Mouse (Mus musculus) retina, postnatal 1 day (tissue): ENCODE results near the gene Nr3c2.

Source experiments
- DNase-seq: peaks from one replicate; pipeline ENCODE4 v3.0.0-alpha.2; 2012

Gene Nr3c2

DNA sequence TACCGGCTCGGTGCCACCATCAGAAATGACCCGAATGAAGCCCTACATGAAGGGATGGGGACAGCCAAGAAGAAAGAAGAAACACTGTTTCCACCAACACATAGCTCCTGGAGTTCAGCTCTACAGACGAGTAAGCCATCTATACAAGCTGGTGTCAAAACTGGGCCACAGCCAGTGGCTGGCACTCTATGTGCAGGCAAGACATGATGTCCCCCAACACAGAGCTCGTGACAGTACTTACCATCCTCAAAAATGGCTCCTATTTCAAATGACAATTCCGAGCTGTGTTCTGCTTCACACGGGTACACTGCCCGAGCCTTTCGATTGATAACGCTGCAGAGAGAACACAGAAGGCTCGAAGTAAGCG is 357.8 kb downstream of the Nr3c2 start:
- no peak for DNase-seq

DNA sequence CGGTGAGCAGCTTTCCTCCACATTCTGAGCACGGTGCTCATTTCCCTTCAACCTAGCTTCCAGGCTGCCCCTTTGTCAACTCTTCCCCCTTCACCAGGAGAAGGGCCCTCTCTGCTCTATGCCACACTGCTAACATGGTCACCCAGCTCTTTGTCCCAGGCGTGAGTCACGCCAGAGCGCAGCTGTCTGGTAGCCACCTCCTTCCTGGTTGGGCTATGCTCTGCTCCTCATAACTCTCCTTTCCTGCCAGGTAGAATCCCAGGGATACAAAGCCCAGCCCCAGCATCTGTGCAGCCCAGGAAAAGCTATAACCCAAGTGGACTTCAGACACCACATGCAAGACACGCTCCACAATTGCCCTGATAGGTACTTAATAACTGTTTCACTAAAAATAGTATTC is 362.0 kb downstream of the Nr3c2 start:
- no peak for DNase-seq

DNA sequence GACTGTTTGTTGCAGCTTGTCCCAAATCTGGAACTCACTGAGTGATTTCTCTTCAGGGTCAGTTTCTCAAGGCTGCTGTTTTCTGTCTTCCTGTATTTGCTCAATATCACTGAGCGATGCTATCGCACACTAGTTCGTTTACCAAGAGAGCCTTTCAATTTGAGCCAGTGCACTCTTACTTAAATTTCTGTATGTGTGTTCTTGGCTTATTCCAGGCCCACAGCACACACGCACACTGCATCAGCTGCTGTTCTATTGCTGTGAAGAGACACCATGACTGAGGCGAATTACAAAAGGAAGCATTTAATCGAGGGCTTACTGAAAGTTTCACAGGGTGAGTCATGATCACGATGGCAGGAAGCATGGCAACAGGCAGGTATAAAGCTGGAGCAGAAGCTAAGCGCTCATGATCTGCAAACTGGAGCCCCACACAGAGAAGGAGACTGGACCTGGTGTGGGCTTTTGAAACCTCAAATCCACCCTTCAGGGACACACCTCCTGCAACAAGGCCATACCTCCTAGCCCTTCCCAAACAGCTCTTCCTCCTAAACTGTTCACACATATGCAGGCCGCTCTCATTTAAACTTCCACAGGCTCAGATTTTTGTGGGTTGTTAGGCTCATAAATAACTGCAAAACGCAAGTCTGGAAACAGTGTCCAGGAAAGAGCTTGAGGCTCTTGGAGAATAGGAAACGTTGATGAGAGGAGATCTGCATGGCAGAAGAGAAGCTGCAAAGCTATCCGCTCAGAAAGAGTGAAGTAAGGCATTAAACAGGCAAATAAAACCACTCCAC is 363.2 kb downstream of the Nr3c2 start:
- DNase-seq = no peak

DNA sequence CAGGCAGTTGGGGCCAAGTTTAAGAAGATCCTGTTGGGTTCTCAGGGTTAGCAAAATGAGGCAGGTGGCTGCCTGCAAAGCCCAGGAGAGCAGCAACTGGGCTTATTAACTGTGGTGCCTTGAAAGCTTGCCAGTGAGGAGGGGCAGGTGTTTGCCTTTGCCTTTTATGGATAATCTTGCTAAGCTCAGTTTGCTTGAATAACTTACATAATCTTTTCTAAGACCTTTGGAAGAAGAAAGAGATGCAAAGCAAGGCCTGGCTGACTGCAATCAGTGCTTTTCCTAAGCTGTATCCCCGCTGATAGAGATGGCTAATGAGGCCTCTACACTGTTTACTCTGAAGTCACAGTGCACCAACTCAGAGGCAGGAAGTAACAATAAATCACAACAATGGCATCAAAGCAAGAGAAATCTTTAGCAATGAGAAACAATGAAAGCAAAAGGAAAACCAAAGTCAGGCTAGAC is 368.7 kb downstream of the Nr3c2 start:
- DNase-seq = peak; percentile 18

DNA sequence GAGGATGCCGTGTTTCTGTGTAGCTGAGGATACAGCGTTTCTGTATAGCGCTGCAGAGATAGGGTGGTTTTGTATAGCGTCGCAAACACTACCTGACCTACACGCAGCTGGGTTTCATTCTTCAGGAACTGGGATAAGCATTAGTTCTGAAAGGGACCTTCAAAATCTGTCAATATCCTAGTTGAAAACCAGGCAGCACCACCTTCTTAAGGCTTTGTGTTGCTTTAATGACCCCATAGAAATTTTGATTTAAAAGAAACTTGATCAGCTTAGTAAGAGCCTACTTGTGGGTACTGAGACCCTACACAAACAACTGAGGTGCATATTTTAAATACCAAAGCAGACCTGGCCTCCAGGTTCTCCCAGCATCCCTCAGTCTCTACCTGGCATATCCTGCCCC is 372.9 kb downstream of the Nr3c2 start:
- DNase-seq = no peak

DNA sequence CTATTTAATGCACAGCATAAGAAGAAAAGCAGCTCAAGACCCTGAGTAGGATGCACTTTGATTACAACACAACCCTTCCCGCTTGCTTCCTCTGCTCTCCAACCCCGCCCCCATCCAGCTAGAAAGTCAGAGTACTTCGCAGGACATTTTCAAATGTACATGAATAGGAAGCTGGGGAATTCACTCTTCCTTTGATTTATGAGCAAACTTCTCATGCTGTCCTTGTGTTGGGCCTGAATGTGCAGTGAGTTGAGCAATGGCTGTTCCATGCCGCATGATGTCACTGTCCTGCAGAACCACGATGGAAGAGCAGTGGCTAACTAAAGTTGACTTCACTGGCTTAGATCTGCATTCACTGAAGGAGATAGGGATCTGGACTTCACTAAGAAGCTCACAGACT is 376.3 kb downstream of the Nr3c2 start:
- no peak for DNase-seq

DNA sequence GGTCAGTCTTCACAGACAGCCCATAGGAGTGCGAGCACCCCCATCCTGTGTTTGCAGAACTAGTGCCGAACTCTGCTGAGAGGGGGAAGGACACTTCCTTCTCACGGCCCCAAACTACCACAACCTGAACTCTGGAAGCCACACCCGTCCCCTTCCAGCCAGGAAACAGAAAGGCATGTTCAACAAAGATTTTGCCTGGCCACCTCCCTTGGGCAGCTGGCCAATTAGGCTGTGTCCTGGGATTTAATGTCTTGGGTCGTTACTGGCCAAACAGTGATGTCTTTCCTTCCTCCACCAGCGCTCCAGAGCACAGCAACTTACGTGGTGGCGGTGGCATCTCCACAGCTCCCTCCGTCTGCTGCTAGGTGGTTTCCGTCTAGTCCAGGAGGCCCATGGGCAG is 377.6 kb downstream of the Nr3c2 start:
- no peak for DNase-seq

DNA sequence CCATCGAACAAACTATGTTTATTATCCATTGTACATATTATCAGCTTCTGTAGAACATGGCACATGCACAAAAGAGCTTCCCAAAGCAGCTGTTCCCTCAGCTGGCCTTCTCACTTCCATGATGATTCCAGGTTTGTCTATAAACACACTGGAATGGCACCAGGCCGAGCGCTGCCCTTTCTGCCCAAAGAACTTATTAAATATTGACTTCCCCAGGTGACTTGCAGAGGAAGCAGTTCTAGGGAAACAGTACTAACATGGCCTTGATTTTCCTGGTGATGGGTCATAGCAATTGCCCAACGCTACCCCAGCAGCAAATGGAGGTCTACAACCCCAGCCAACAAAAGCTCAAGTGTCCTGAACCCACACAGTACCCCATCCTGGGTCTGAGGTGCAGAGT is 379.0 kb downstream of the Nr3c2 start:
- no peak for DNase-seq

DNA sequence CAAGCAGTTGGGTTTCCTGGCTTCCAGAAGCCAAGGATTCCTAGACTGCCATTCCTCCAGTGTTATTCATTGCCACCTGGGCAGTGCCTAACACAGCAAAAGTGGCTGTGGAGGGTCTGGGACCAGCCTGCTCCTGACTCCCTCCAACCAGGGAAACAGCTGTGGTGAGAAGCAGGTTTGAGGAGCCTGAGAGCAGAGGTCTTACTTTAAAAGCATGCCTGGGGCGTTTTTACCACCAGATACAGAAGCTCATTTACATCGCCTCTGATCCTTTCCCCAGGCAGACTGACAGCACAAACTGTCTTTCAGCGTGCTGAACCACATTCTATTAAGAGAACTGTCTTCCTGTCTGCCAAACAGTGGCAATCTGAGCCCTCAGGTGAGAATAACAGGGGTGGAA is 380.7 kb downstream of the Nr3c2 start:
- DNase-seq = peak; percentile 8

DNA sequence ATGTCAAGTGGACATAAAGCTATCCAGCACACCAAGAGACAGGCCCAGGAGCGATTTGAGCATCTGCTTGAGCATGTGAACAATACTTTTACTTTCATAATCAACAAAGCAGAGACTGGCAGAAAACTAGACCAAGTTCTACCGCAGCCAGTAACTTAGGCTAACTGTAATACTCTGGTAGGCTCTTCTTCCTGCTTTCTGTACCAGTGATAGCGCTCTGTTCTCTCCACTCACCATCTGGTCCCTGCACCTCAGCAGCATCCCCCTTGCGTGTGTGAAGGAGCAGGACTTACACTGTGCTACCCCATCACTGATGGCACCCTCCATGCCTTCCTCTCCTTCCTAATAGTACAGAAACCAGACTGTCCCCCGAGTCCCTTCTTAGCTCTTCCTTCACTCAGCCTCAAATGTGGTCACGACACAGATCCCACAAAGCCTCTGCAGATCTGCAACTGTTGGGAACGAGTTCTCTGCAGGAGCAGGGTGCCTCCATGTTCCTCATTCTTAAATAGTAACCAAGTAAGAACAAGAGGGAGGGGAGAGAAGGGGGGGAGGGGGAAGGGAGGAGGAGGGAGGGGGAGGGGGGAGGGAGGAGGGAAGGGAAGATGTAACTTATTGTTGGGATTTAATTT is 383.5 kb downstream of the Nr3c2 start:
- DNase-seq = no peak

DNA sequence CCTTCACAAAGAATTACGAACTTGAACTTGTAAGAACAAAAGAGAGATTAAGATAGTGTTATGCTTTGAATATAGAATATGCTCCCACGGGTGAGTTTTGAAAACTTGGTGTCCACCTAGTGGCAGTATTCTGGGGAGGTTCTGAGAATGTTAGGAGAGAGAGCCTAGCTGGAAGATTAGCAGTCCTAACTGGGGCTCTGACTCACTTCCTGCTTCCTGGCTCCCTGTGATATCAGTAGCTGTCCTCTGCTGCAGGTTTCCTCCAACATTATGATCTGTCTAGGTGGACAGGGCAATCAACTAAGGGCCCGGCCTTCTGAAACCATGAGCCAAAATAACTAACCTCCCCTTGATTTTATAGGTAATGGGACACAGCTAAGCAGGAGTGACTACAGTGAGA is 385.2 kb downstream of the Nr3c2 start:
- no peak for DNase-seq

DNA sequence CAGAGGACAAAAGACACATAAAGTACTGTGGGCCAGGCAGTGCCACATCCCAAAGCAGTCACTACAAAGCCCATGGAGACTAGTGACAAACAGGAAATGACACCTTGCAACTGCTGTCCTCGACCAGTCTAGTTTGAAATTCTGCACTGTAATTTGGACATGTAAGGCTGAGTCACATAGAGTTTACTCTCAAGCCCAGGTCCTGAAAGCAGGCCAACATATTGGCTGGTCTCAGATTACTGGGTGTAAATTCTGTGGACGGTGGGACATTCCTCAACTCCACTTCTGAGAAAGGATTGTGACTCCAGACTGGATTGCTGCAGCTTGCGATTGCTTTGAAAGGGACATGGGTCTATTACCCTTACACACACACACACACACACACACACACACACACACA is 388.8 kb downstream of the Nr3c2 start:
- DNase-seq = no peak

DNA sequence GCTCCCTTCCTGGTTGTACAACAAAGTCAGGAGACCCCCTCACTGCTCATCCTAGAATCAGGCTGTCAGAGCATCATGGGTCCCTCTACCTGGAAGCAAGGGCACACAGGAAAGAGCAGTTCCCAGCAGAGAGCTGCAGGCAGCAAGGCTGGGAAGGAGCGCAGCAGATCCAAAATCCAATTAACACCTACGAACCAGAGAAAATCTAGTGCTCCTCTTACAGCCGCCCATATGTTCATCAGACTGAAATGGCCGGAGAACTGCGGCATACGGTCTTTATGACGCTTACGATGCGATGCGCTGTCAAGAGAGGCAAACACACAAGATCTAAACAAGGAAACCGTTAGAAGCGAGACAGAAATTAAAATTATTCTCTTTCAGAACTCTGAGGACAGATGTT is 389.2 kb downstream of the Nr3c2 start:
- no peak for DNase-seq

DNA sequence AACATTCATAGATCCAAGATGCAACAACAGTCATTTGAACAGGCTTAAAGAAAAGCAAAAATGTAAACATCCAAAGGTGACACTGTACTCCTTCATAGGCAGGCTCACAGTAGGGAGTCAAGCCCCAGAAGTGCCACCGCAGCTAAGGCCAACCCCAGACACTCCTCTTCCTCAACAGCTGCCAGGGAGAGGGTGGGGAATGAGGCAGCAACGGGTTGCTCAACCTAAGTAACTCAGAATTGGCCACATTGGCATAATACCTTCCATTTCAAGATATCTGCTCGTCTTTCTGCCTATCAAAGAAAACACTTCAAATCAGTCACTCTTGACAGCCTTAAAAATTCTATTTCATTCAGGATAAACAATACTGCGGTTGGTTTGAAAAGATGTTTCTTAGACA is 392.9 kb downstream of the Nr3c2 start:
- no peak for DNase-seq

DNA sequence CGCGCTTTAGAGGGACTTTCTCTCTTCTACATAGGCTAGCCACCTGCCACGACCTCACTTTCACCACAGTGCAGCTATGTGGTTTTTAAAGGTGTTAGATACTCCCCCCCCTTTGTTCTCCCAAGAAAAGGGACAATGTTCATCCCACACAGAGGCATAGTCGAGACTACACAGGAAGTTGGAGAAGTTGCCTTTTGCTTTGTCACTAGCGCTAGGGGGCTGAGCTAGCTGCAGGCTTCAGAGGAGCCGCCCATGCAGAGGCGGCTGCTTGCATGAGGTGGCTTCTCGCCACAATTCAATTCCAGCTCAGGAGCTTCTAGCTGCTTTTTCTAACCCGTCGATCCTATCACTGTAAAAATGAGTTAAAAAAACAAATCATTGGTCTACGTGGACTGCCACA is 393.4 kb downstream of the Nr3c2 start:
- no peak for DNase-seq

DNA sequence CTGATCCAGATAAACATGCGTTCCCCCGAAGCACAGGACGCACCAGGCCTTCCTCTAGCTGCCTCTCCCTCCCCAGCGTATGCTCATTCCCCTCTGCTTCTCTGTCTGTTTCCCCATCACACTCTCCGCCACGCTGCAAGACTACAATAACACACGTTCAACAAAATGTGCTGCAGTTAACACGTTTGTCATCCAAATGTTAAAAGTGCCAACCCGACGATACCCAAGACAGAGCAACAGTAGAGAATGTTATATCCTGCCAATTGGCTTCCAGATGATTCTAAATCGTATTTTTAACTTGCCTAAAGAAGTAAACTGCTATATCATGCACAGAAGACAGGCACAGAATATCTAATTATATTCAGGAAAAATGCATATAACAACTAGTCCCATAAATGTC is 395.4 kb downstream of the Nr3c2 start:
- no peak for DNase-seq
